Mouse (Mus musculus): ENCODE results near the gene Sstr5.

The Sstr5 gene

GRCm38 (mm10) chr17:25474330-25475077 lies 22.6 kb downstream of the Sstr5 start:
- DNase-seq (ENCODE audit: inconsistent ontology term): peak; percentile 76

GRCm38 (mm10) chr17:25472044-25472443 lies 25.0 kb downstream of the Sstr5 start:
- DNase-seq (ENCODE audit: inconsistent ontology term): no peak

GRCm38 (mm10) chr17:25471418-25471817 lies 25.7 kb downstream of the Sstr5 start:
- DNase-seq (ENCODE audit: inconsistent ontology term): peak; percentile 58

- DNase-seq (ENCODE audit: inconsistent ontology term): peak; percentile 53
These were observed 27.3 kb downstream of the Sstr5 start for GRCm38 (mm10) chr17:25469798-25470197.

- DNase-seq (ENCODE audit: inconsistent ontology term): no peak
These were observed 28.8 kb downstream of the Sstr5 start for GRCm38 (mm10) chr17:25468301-25468700.

- peak; percentile 45 for DNase-seq (ENCODE audit: inconsistent ontology term)
These were observed 29.3 kb downstream of the Sstr5 start for GRCm38 (mm10) chr17:25467781-25468180.

- DNase-seq (ENCODE audit: inconsistent ontology term): no peak
These were observed 30.8 kb downstream of the Sstr5 start for GRCm38 (mm10) chr17:25466257-25466656.

GRCm38 (mm10) chr17:25464091-25464490 lies 33.0 kb downstream of the Sstr5 start:
- DNase-seq (ENCODE audit: inconsistent ontology term): no peak

GRCm38 (mm10) chr17:25463326-25463945 lies 33.7 kb downstream of the Sstr5 start:
- DNase-seq (ENCODE audit: inconsistent ontology term): no peak

- DNase-seq (ENCODE audit: inconsistent ontology term): peak; percentile 10
These were observed 34.7 kb downstream of the Sstr5 start for GRCm38 (mm10) chr17:25462236-25462875.

GRCm38 (mm10) chr17:25456540-25456939 lies 40.5 kb downstream of the Sstr5 start:
- DNase-seq (ENCODE audit: inconsistent ontology term): no peak

- no peak for DNase-seq (ENCODE audit: inconsistent ontology term)
These were observed 42.8 kb downstream of the Sstr5 start, which contains the start of gene Tekt4 for GRCm38 (mm10) chr17:25454272-25454671. Gene Tekt4 (plus strand): TSS chr17:25454615.

- DNase-seq (ENCODE audit: inconsistent ontology term): no peak
These were observed 44.7 kb downstream of the Sstr5 start for GRCm38 (mm10) chr17:25452246-25452965.

- DNase-seq (ENCODE audit: inconsistent ontology term): no peak
These were observed 46.8 kb downstream of the Sstr5 start for GRCm38 (mm10) chr17:25450329-25450728.

- DNase-seq (ENCODE audit: inconsistent ontology term): no peak
These were observed 49.2 kb downstream of the Sstr5 start for GRCm38 (mm10) chr17:25447865-25448264.

GRCm38 (mm10) chr17:25445841-25446240 lies 51.2 kb downstream of the Sstr5 start:
- DNase-seq (ENCODE audit: inconsistent ontology term): no peak

GRCm38 (mm10) chr17:25445074-25445473 lies 52.0 kb downstream of the Sstr5 start:
- DNase-seq (ENCODE audit: inconsistent ontology term): no peak

GRCm38 (mm10) chr17:25442889-25443288 lies 54.2 kb downstream of the Sstr5 start:
- no peak for DNase-seq (ENCODE audit: inconsistent ontology term)

- DNase-seq (ENCODE audit: inconsistent ontology term): no peak
These were observed 55.7 kb downstream of the Sstr5 start for GRCm38 (mm10) chr17:25441417-25441816.

All from Muller cell, postnatal 12 days (primary cell).